Mouse (Mus musculus) myocyte (in vitro differentiated cells): ENCODE data around the gene Rundc1. TPM values are rescaled to one million over a fixed set of nuclear protein-coding genes. Genes with fewer than 3 reads are reported as not detected.
A peak's percentile ranks its signal among the peaks of the same experiment; 100 is the strongest.

Experiments
- H3K27me3 ChIP-seq: one replicate; pipeline ENCODE4 v1.6.1; 2011; ENCODE audit not compliant: control insufficient read depth, insufficient read depth, insufficient read length
- H3K36me3 ChIP-seq: one replicate; pipeline ENCODE4 v1.6.1; 2011; ENCODE audit not compliant: control insufficient read depth, insufficient read depth
- H3K4me2 ChIP-seq: one replicate; pipeline ENCODE4 v1.6.1; 2011; ENCODE audit warnings: low read depth, control low read depth
- H3K4me3 ChIP-seq: one replicate; pipeline ENCODE4 v1.5.1; 2011; ENCODE audit warnings: mild to moderate bottlenecking, control low read depth, moderate library complexity
- H3K79me2 ChIP-seq: one replicate; pipeline ENCODE4 v1.6.1; 2011; ENCODE audit not compliant: control insufficient read depth, insufficient read depth
- H3ac ChIP-seq: one replicate; pipeline ENCODE4 v1.6.1; 2011; ENCODE audit not compliant: control insufficient read depth, insufficient read length
- CEBPB ChIP-seq: IDR thresholded peaks from 2 replicates; pipeline ENCODE4 v1.6.1; 2011; ENCODE audit warnings: mild to moderate bottlenecking, moderate library complexity; ENCODE audit not compliant: poor library complexity, insufficient read depth, severe bottlenecking
- E2F4 ChIP-seq: IDR thresholded peaks from one replicate; pipeline ENCODE4 v1.6.1; 2011; ENCODE audit warnings: mild to moderate bottlenecking, control low read depth, moderate library complexity; ENCODE audit not compliant: insufficient read depth
- MAX ChIP-seq: IDR thresholded peaks from one replicate; pipeline ENCODE4 v1.6.1; 2011; ENCODE audit warnings: low read depth, mild to moderate bottlenecking, control low read depth
- MYOD1 ChIP-seq, 3 experiments: IDR thresholded peaks; one replicate each; pipeline ENCODE4 v1.6.1; 2011; ENCODE audit warnings: control low read depth in 2 of 3, low read depth in 2 of 3, mild to moderate bottlenecking in 2 of 3, moderate library complexity in 1 of 3; ENCODE audit not compliant: insufficient read length in 2 of 3, control insufficient read depth in 1 of 3
- MYOG ChIP-seq, 3 experiments: IDR thresholded peaks; one replicate each; pipeline ENCODE4 v1.6.1; 2011; ENCODE audit warnings: control low read depth in 2 of 3, low read depth in 2 of 3, mild to moderate bottlenecking in 2 of 3; ENCODE audit not compliant: insufficient read length in 2 of 3, control insufficient read depth in 1 of 3, insufficient read depth in 1 of 3
- POLR2A ChIP-seq: IDR thresholded peaks from one replicate; pipeline ENCODE4 v1.6.1; 2011; ENCODE audit warnings: low read depth, mild to moderate bottlenecking, control low read depth, moderate library complexity; ENCODE audit not compliant: insufficient read length
- POLR2AphosphoS2 ChIP-seq: IDR thresholded peaks from one replicate; pipeline ENCODE4 v1.6.1; 2011; ENCODE audit warnings: low read depth, control low read depth; ENCODE audit not compliant: insufficient read length
- REST ChIP-seq: IDR thresholded peaks from one replicate; pipeline ENCODE4 v1.6.1; 2011; ENCODE audit warnings: mild to moderate bottlenecking, control low read depth, moderate library complexity; ENCODE audit not compliant: insufficient read depth, insufficient read length
- SRF ChIP-seq: IDR thresholded peaks from one replicate; pipeline ENCODE4 v1.6.1; 2011; ENCODE audit warnings: low read depth; ENCODE audit not compliant: control insufficient read depth, insufficient read length
- TCF12 ChIP-seq: IDR thresholded peaks from one replicate; pipeline ENCODE4 v1.6.1; 2011; ENCODE audit warnings: mild to moderate bottlenecking, control low read depth; ENCODE audit not compliant: poor library complexity, insufficient read depth, severe bottlenecking
- TCF3 ChIP-seq: IDR thresholded peaks from one replicate; pipeline ENCODE4 v1.6.1; 2011; ENCODE audit warnings: low read depth, control low read depth; ENCODE audit not compliant: insufficient read length
- USF1 ChIP-seq: IDR thresholded peaks from one replicate; pipeline ENCODE4 v1.6.1; 2011; ENCODE audit warnings: low read depth, mild to moderate bottlenecking, control low read depth, moderate library complexity
- polyA plus RNA-seq: library from polyadenylated mRNA; unstranded; fragments of >200 nt; fragmentation: generic; extraction: Trizol; gene quantifications from one replicate; pipeline ENCODE4 v1.2.1, GENCODE M21; 2012; ENCODE audit warnings: missing spikeins

The Rundc1 gene
- polyA plus RNA-seq, 1 experiment: 13.6 TPM

GRCm38 (mm10) chr11:101452093-101452774 is 27.3 kb downstream of the Rundc1 start:
- TF ChIP-seq MYOD1 (IDR thresholded peaks at IDR 0.05; ENCODE audit: control insufficient read depth in 1 of 3, insufficient read length in 2 of 3, low read depth in 2 of 3) (no peak), MAX (no peak), CEBPB (no peak), SRF (no peak), TCF12 (no peak), MYOG (IDR thresholded peaks at IDR 0.05; ENCODE audit: control insufficient read depth in 1 of 3, insufficient read depth in 1 of 3, insufficient read length in 2 of 3, low read depth in 2 of 3) (no peak), USF1 (no peak)
- no peaks in the 10 kb centered on the region for H3K27me3 ChIP-seq
- H3ac ChIP-seq: no peak overlapping the region
- H3K4me2 ChIP-seq: no peak overlapping the region
- H3K36me3 ChIP-seq: peaks cover 5% of the 10 kb centered on the region
- no peaks in the 10 kb centered on the region for H3K79me2 ChIP-seq
- no peak overlapping the region for H3K4me3 ChIP-seq

DNA sequence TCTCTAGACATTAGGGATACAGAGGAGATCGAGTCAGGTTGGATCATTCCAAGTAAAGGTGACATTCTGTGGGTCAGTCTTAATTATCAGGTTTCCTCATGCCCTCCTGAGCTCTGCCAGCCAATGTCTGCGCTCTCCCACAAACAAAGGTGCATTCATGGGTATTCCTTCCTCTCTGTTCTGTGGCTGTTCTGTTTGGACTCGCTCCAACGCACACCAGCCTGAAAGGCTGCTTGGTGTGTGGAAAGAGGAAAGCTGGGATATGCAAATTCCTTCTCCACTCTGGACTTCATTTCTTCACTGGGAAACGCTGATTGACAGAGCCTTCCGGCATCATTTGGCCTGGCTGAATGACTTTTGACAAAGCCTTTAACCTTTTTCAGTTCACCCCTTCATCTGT is 29.8 kb downstream of the Rundc1 start:
- TF ChIP-seq POLR2AphosphoS2 (peak; percentile 41), CEBPB (no peak)
- Histone ChIP-seq H3K4me3 (no peak overlapping the region), H3ac (no peak overlapping the region), H3K4me2 (peak overlapping the region; percentile 81), H3K79me2 (no peaks in the 10 kb centered on the region), H3K36me3 (peaks cover 9% of the 10 kb centered on the region), H3K27me3 (no peaks in the 10 kb centered on the region)

DNA sequence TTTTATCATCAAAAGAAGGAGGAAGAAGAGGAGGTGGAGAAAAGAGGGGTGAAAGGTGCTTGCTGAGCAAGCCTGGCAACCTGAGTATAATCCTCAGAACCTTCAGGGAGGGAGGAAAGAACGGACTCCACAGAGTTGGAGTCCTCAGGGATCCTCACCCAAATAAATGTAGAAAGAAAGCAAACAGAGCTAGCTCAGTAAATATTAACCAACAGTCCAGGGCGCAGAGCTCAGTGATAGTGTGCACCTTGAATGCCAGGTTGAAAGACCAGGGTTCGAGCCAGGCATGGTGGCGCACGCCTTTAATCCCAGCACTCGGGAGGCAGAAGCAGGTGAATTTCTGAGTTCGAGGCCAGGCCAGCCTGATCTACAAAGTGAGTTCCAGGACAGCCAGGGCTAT is 30.7 kb downstream of the Rundc1 start:
- Histone ChIP-seq H3K27me3 (no peaks in the 10 kb centered on the region), H3K36me3 (peaks cover 16% of the 10 kb centered on the region), H3K4me2 (no peak overlapping the region), H3K4me3 (no peak overlapping the region), H3ac (no peak overlapping the region), H3K79me2 (no peaks in the 10 kb centered on the region)
- TF ChIP-seq USF1: no peak
- TF ChIP-seq CEBPB: no peak
- no peak for TF ChIP-seq MAX
- TF ChIP-seq E2F4: no peak
- TF ChIP-seq POLR2A: no peak

DNA sequence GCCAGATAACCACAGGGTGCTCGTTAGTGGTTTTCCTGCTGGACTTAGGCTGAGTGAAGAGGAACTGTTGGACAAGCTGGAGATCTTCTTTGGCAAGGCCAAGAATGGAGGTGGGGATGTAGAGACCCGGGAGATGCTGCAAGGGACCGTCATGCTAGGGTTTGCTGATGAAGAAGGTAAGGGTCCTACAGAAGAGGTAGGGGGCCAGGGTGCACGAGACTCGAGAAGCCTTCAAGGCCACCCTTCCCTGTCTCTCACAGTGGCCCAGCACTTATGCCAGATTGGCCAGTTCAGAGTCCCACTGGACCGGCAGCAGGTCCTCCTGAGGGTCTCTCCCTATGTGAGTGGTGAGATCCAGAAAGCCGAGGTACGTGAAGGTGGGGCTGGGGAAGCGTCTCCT is 32.7 kb downstream of the Rundc1 start:
- no peak overlapping the region for H3K4me2 ChIP-seq
- no peak for TF ChIP-seq E2F4
- TF ChIP-seq MYOG (IDR thresholded peaks at IDR 0.05; ENCODE audit: control insufficient read depth in 1 of 3, insufficient read depth in 1 of 3, insufficient read length in 2 of 3, low read depth in 2 of 3): no peak
- TF ChIP-seq REST: no peak
- TF ChIP-seq POLR2A: no peak
- TF ChIP-seq SRF: no peak
- no peak for TF ChIP-seq MAX
- TF ChIP-seq TCF3: no peak
- no peak for TF ChIP-seq CEBPB
- TF ChIP-seq POLR2AphosphoS2: no peak
- no peak for TF ChIP-seq USF1
- no peak for TF ChIP-seq TCF12
- no peak for TF ChIP-seq MYOD1 (IDR thresholded peaks at IDR 0.05; ENCODE audit: control insufficient read depth in 1 of 3, insufficient read length in 2 of 3, low read depth in 2 of 3)
- no peaks in the 10 kb centered on the region for H3K79me2 ChIP-seq
- H3K4me3 ChIP-seq: no peak overlapping the region
- no peaks in the 10 kb centered on the region for H3K27me3 ChIP-seq
- H3ac ChIP-seq: no peak overlapping the region
- peaks cover 33% of the 10 kb centered on the region for H3K36me3 ChIP-seq

DNA sequence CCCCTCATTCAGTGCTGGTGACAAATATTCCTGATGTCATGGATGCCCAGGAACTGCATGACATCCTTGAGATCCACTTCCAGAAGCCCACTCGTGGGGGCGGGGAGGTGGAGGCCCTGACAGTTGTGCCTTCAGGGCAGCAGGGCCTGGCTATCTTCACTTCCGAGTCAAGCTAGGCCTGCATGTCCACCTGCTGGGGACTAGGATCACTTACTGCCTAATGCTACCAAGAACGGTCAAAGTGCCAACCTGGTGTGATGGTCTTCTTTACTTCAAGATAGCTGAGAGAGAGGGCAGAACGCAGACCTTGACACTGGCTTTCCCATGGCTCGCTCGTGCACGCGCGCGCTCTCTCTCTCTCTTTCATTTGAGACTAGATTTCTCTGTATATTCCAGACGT is 33.3 kb downstream of the Rundc1 start:
- Histone ChIP-seq H3ac (no peak overlapping the region), H3K4me2 (no peak overlapping the region), H3K36me3 (peaks cover 33% of the 10 kb centered on the region), H3K79me2 (peaks cover 3% of the 10 kb centered on the region), H3K27me3 (no peaks in the 10 kb centered on the region), H3K4me3 (no peak overlapping the region)
- TF ChIP-seq SRF (no peak), POLR2A (peak; percentile 17)

GRCm38 (mm10) chr11:101459716-101460115 is 34.8 kb downstream of the Rundc1 start:
- no peak for TF ChIP-seq MYOD1 (IDR thresholded peaks at IDR 0.05; ENCODE audit: control insufficient read depth in 1 of 3, insufficient read length in 2 of 3, low read depth in 2 of 3)
- TF ChIP-seq POLR2AphosphoS2: peak; percentile 56
- TF ChIP-seq USF1: no peak
- TF ChIP-seq E2F4: no peak
- peaks cover 33% of the 10 kb centered on the region for H3K36me3 ChIP-seq
- H3K79me2 ChIP-seq: peaks cover 18% of the 10 kb centered on the region
- no peaks in the 10 kb centered on the region for H3K27me3 ChIP-seq
- H3K4me3 ChIP-seq: no peak overlapping the region
- no peak overlapping the region for H3K4me2 ChIP-seq
- H3ac ChIP-seq: no peak overlapping the region
